Mouse (Mus musculus) erythroblast, adult 5-6 weeks (primary cell): ENCODE data around the gene Hepacam. TPM values are rescaled to one million over a fixed set of nuclear protein-coding genes. Genes with fewer than 3 reads are reported as not detected.

ENCODE experiments used
- ATAC-seq: replicated peaks from 2 replicates; pipeline ENCODE4 v1.8.0; 2016; ENCODE audit warnings: moderate number of reproducible peaks, mild to moderate bottlenecking, moderate TSS enrichment, inconsistent platforms; ENCODE audit not compliant: poor library complexity, low FRiP score, severe bottlenecking
- total RNA-seq, 2 experiments: library from RNA; stranded (forward) in 1 of 2; stranded (reverse) in 1 of 2; fragments of 150-400 nt in 1 of 2; fragments of 200-764, 138-1000 nt in 1 of 2; gene quantifications; 2 replicates each; pipeline versions ENCODE4 v1.2.3 to v1.2.4; 2015 to 2017; ENCODE audit warnings: low replicate concordance in 2 of 2

Gene Hepacam
- total RNA-seq, 2 experiments from 2014 or later, result not detected

GRCm38 (mm10) chr9:37375718-37376117, 8.6 kb downstream of the Hepacam start:
- no peak for ATAC-seq

GRCm38 (mm10) chr9:37383161-37383560, 16.0 kb downstream of the Hepacam start:
- ATAC-seq, result no peak

- no peak for ATAC-seq
Observed at GRCm38 (mm10) chr9:37384284-37385182, 17.4 kb downstream of the Hepacam start.

GRCm38 (mm10) chr9:37390891-37391290, 23.7 kb downstream of the Hepacam start:
- no peak for ATAC-seq

GRCm38 (mm10) chr9:37392071-37392470, 24.9 kb downstream of the Hepacam start:
- ATAC-seq, result no peak

GRCm38 (mm10) chr9:37393482-37394131, 26.5 kb downstream of the Hepacam start:
- no peak for ATAC-seq

- ATAC-seq, result no peak
Observed at GRCm38 (mm10) chr9:37400585-37400984, 33.4 kb downstream of the Hepacam start.

GRCm38 (mm10) chr9:37401802-37402201, 34.7 kb downstream of the Hepacam start, which contains the start of gene Robo4:
TSS of gene Robo4 (plus strand) at chr9:37401897.
- no peak for ATAC-seq

GRCm38 (mm10) chr9:37402501-37402900, 35.4 kb downstream of the Hepacam start:
- no peak for ATAC-seq

GRCm38 (mm10) chr9:37403011-37403410, 35.9 kb downstream of the Hepacam start:
- no peak for ATAC-seq

GRCm38 (mm10) chr9:37406372-37406771, 39.2 kb downstream of the Hepacam start:
- ATAC-seq, result no peak; the same call in 1 of the 2 replicates

- ATAC-seq, result no peak
Observed at GRCm38 (mm10) chr9:37407850-37408502, 40.8 kb downstream of the Hepacam start.

GRCm38 (mm10) chr9:37409698-37410445, 42.7 kb downstream of the Hepacam start:
- ATAC-seq, result no peak

GRCm38 (mm10) chr9:37412989-37413388, 45.8 kb downstream of the Hepacam start:
- ATAC-seq, result no peak

GRCm38 (mm10) chr9:37414666-37415065, 47.5 kb downstream of the Hepacam start:
- no peak for ATAC-seq

- no peak for ATAC-seq
Observed at GRCm38 (mm10) chr9:37418791-37419190, 51.6 kb downstream of the Hepacam start.

- ATAC-seq, result no peak
Observed at GRCm38 (mm10) chr9:37420676-37421075, 53.5 kb downstream of the Hepacam start.

- ATAC-seq, result no peak
Observed at GRCm38 (mm10) chr9:37421239-37421638, 54.1 kb downstream of the Hepacam start.

- ATAC-seq, result no peak
Observed at GRCm38 (mm10) chr9:37429326-37429725, 62.2 kb downstream of the Hepacam start.

- ATAC-seq, result no peak
Observed at GRCm38 (mm10) chr9:37430582-37430981, 63.4 kb downstream of the Hepacam start.
